Mouse (Mus musculus) lung, adult 2 months (tissue): ENCODE measurements around the gene Zfp609.

Source experiments
- CTCF ChIP-seq: fragments of 200-500 bp; IDR thresholded peaks from 2 replicates; pipeline ENCODE4 v1.5.1; 2011; ENCODE audit warnings: mild to moderate bottlenecking, low read length, control low read depth; ENCODE audit not compliant: insufficient read depth
- POLR2A ChIP-seq: fragments of 200-500 bp; IDR thresholded peaks from 2 replicates; pipeline ENCODE4 v1.6.1; 2011; ENCODE audit warnings: low read depth, mild to moderate bottlenecking, control low read depth, low read length, borderline replicate concordance; ENCODE audit errors: extremely low read depth

GRCm38 (mm10) chr9:65666042-65666441, 161.3 kb downstream of the Zfp609 start:
- TF ChIP-seq CTCF, result peak; percentile 85
- TF ChIP-seq POLR2A, result no peak
